Mouse (Mus musculus) E14TG2a.4 (cell line): ENCODE measurements at regions not wholly inside any gene's neighbourhood (a gene's known extent, or its start where the extent isn't known, plus 50 kb on each side); places are given as distances from the start of the nearest gene placed in this dataset.

Experiments used
- CTCF ChIP-seq: conservative IDR thresholded peaks from 2 replicates; pipeline ENCODE4 v1.5.1; 2014; ENCODE audit warnings: low read length
- POU5F1 ChIP-seq: IDR thresholded peaks from 2 replicates; pipeline ENCODE4 v1.6.1; 2014; ENCODE audit warnings: low read length, borderline replicate concordance

GRCm38 (mm10) chr19:44696059-44696712 lies 59.7 kb upstream of the Pax2 start:
- TF ChIP-seq CTCF (no peak), POU5F1 (no peak)
